23 mouse cellular contexts compared by ENCODE assay signal in the genomic region with DNA sequence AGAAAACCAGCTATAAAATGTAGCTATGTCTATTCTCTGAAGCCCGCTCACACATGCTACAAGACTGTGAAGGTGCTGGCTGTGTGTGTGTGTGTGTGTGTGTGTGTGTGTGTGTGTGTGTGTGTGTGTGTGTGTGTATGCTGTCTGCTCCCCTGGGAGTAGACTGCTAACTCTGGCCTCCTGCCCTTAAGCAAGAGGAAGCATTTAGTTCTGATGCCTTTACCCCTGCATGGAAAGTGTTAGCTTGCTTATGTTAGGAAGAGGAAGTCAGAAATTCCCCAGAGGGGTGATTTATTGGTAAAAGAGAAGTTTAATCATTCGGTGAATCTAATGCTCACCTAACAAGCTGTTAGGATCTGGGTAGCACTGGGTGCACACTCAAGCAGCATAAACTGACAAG. TPM values are rescaled to one million over a fixed set of nuclear protein-coding genes. Genes with fewer than 3 reads are reported as not detected.
A peak's percentile ranks its signal among the peaks of the same experiment; 100 is the strongest.
DNase-seq lines count a peak whose midpoint lies in the region; ATAC-seq and TF ChIP-seq lines count a peak whose summit lies in the region.
"Had no signal": no experiment of that assay in that cellular context is flagged by ENCODE, and none has a peak within 500 bp of the region (broad histone marks: within the 10 kb centered on the region; RNA-seq: fewer than 3 reads in every experiment).

No protein-coding gene starts in this region.

- H3K4me3 ChIP-seq in heart, embryonic 10.5 days, result no peak overlapping the region
- no peak overlapping the region for H3K4me3 ChIP-seq in heart, adult 2 months
- H3K4me3 ChIP-seq in CH12.LX (replicated peaks in 1 of 3; ENCODE audit: low read depth in 2 of 3, low read length in 2 of 3, poor library complexity in 1 of 3), result no peak overlapping the region
- no peak overlapping the region for H3K4me3 ChIP-seq in liver, embryonic 12.5 days
- H3K4me3 ChIP-seq in hindbrain, embryonic 12.5 days, result no peak overlapping the region
- no peak overlapping the region for H3K4me3 ChIP-seq in intestine, embryonic 15.5 days (replicated peaks)
- H3K4me3 ChIP-seq: forebrain, embryonic 13.5 days; hindbrain, embryonic 10.5 days; midbrain, embryonic 12.5 days; myocyte; stomach, embryonic 15.5 days had no signal

- no peak for TF ChIP-seq RAD21 in CH12.LX (IDR thresholded peaks at IDR 0.05; ENCODE audit: low read depth, low read length)

- H3K36me3 ChIP-seq in heart, embryonic 10.5 days, result no peaks in the 10 kb centered on the region
- H3K36me3 ChIP-seq in heart, adult 2 months (ENCODE audit: control insufficient read depth, insufficient read depth, low read length), result no peaks in the 10 kb centered on the region
- H3K36me3 ChIP-seq in CH12.LX (replicated peaks in 1 of 2; ENCODE audit: control insufficient read depth in 1 of 2, insufficient read depth in 1 of 2, low read length in 1 of 2), result no peaks in the 10 kb centered on the region
- H3K36me3 ChIP-seq in liver, embryonic 12.5 days, result no peaks in the 10 kb centered on the region
- H3K36me3 ChIP-seq in hindbrain, embryonic 12.5 days, result no peaks in the 10 kb centered on the region
- H3K36me3 ChIP-seq in intestine, embryonic 15.5 days, result no peaks in the 10 kb centered on the region
- H3K36me3 ChIP-seq: hindbrain, embryonic 10.5 days; midbrain, embryonic 12.5 days; stomach, embryonic 15.5 days had no signal

- peak overlapping the region; percentile 50; the same call in 1 of the 2 replicates for H3K4me2 ChIP-seq in CH12.LX (ENCODE audit: insufficient read depth, low read depth, poor library complexity, severe bottlenecking)
- H3K4me2 ChIP-seq in liver, embryonic 12.5 days, result peak overlapping the region; percentile 21; the same call in 1 of the 2 replicates
- no peak overlapping the region for H3K4me2 ChIP-seq in hindbrain, embryonic 12.5 days (replicated peaks)
- H3K4me2 ChIP-seq in intestine, embryonic 15.5 days (replicated peaks), result no peak overlapping the region
- H3K4me2 ChIP-seq: forebrain, embryonic 13.5 days; midbrain, embryonic 12.5 days; stomach, embryonic 15.5 days had no signal

- peak overlapping the region; percentile 36; the same call in 1 of the 2 replicates for H3K27ac ChIP-seq in heart, embryonic 10.5 days
- H3K27ac ChIP-seq in heart, adult 2 months, result no peak overlapping the region
- no peak overlapping the region for H3K27ac ChIP-seq in CH12.LX (ENCODE audit: insufficient read depth, low read depth)
- H3K27ac ChIP-seq in liver, embryonic 12.5 days, result peak overlapping the region; percentile 99
- H3K27ac ChIP-seq in hindbrain, embryonic 12.5 days, result no peak overlapping the region
- H3K27ac ChIP-seq in intestine, embryonic 15.5 days, result no peak overlapping the region
- H3K27ac ChIP-seq: forebrain, embryonic 13.5 days; hindbrain, embryonic 10.5 days; midbrain, embryonic 12.5 days; stomach, embryonic 15.5 days had no signal

- no peaks in the 10 kb centered on the region for H3K27me3 ChIP-seq in heart, embryonic 10.5 days (ENCODE audit: insufficient read depth, poor library complexity, severe bottlenecking)
- H3K27me3 ChIP-seq in heart, adult 2 months (ENCODE audit: control insufficient read depth, insufficient read depth, low read length), result no peaks in the 10 kb centered on the region
- H3K27me3 ChIP-seq in CH12.LX (replicated peaks), result no peaks in the 10 kb centered on the region
- no peaks in the 10 kb centered on the region for H3K27me3 ChIP-seq in liver, embryonic 12.5 days (replicated peaks)
- 0 out of 2 replicates have a peak, but pooled peaks cover 2% of the 10 kb centered on the region for H3K27me3 ChIP-seq in hindbrain, embryonic 12.5 days
- H3K27me3 ChIP-seq in intestine, embryonic 15.5 days (replicated peaks), result no peaks in the 10 kb centered on the region
- H3K27me3 ChIP-seq: forebrain, embryonic 13.5 days; midbrain, embryonic 12.5 days; Patski; stomach, embryonic 15.5 days had no signal

- H3K79me2 ChIP-seq in heart, adult 2 months (replicated peaks; ENCODE audit: control insufficient read depth, insufficient read depth, low read length), result no peaks in the 10 kb centered on the region
- no peaks in the 10 kb centered on the region for H3K79me2 ChIP-seq in CH12.LX (replicated peaks; ENCODE audit: control insufficient read depth, extremely low read depth, insufficient read depth, poor library complexity, severe bottlenecking)

- dilution Hi-C loops in CH12.LX (cut with MboI; ENCODE audit: extremely low pct_ligation_motif_present, extremely low pct_unique_long_range_greater_than_20kb, low sequenced_read_pairs), result no loop called here

- intact Hi-C loops in heart, adult 2 months (cut with DNase I), result loop anchor here (10.0 kb wide), 1 partner anchor 215 kb away; no protein-coding TSS in a partner anchor

- no peak for TF ChIP-seq CTCF in heart, adult 2 months (IDR thresholded peaks at IDR 0.05)
- TF ChIP-seq CTCF in CH12.LX (conservative IDR thresholded peaks at IDR 0.05 in 1 of 2, IDR thresholded peaks at IDR 0.05 in 1 of 2; ENCODE audit: low read depth in 2 of 2, low read length in 2 of 2), result no peak

- WGBS in heart, embryonic 10.5 days, result 66% methylated on average over 2 of the region's 2 CpGs
- 58% methylated on average over 2 of the region's 2 CpGs for WGBS in heart, adult 2 months
- 48% methylated on average over 2 of the region's 2 CpGs for WGBS in liver, embryonic 12.5 days (ENCODE audit: insufficient replicate concordance)
- WGBS in hindbrain, embryonic 12.5 days, result 80% methylated on average over 2 of the region's 2 CpGs
- 65% methylated on average over 2 of the region's 2 CpGs for WGBS in intestine, embryonic 15.5 days

- in situ Hi-C loops in CH12.LX (cut with MboI; ENCODE audit: low pct_ligation_motif_present, low pct_unique_long_range_greater_than_20kb, low sequenced_read_pairs), result loop anchor here (25.0 kb wide), 1 partner anchor 182 kb away; no protein-coding TSS in a partner anchor

- TF ChIP-seq EP300 in heart, adult 2 months (IDR thresholded peaks at IDR 0.05; ENCODE audit: insufficient read depth, low read depth, low read length), result no peak
- TF ChIP-seq EP300 in CH12.LX (IDR thresholded peaks at IDR 0.05; ENCODE audit: low read length), result peak; percentile 88

- no peak for DNase-seq in heart, embryonic 10.5 days (ENCODE audit: low spot score)
- DNase-seq in heart, adult 2 months, result no peak
- DNase-seq in CH12.LX (ENCODE audit: extremely low read depth), result peak; percentile 90
- no peak for DNase-seq in urinary bladder, postnatal 10 days (ENCODE audit: low spot score)
- DNase-seq: adrenal gland, postnatal 36 days; cerebellum, adult 9-10 months; kidney, adult 9 months; kidney, postnatal 4 days; lung, postnatal 14 days; retina, postnatal 1 day; right cerebral cortex, postnatal 4 days; thymus, adult 2 months had no signal

- no peak for TF ChIP-seq POLR2A in heart, adult 2 months (IDR thresholded peaks at IDR 0.05; ENCODE audit: insufficient read depth, low read depth, low read length)
- no peak for TF ChIP-seq POLR2A in CH12.LX (IDR thresholded peaks at IDR 0.05; ENCODE audit: low read depth, low read length)

- no peaks in the 10 kb centered on the region for H3K9me3 ChIP-seq in heart, embryonic 10.5 days
- H3K9me3 ChIP-seq in CH12.LX (replicated peaks; ENCODE audit: low read length), result no peaks in the 10 kb centered on the region
- no peaks in the 10 kb centered on the region for H3K9me3 ChIP-seq in liver, embryonic 12.5 days (replicated peaks)
- no peaks in the 10 kb centered on the region for H3K9me3 ChIP-seq in hindbrain, embryonic 12.5 days (replicated peaks)
- no peaks in the 10 kb centered on the region for H3K9me3 ChIP-seq in intestine, embryonic 15.5 days
- H3K9me3 ChIP-seq: forebrain, embryonic 13.5 days; hindbrain, embryonic 10.5 days; midbrain, embryonic 12.5 days; stomach, embryonic 15.5 days had no signal

- ATAC-seq in liver, embryonic 12.5 days, result no peak
- ATAC-seq in monocyte, adult 5-6 weeks (replicated peaks; ENCODE audit: insufficient number of reproducible peaks, low FRiP score, low TSS enrichment, poor library complexity, severe bottlenecking), result peak; percentile 56
- ATAC-seq in hindbrain, embryonic 12.5 days (ENCODE audit: low FRiP score), result no peak
- no peak for ATAC-seq in intestine, embryonic 15.5 days
- ATAC-seq: activated CD4-positive, CD25-positive, alpha-beta regulatory T cell, adult 4 months; forebrain, embryonic 13.5 days; Patski had no signal

- no peak overlapping the region for H3K9ac ChIP-seq in heart, adult 2 months (ENCODE audit: low read depth, low read length)
- no peak overlapping the region for H3K9ac ChIP-seq in CH12.LX (ENCODE audit: insufficient read depth, low read depth)
- H3K9ac ChIP-seq in liver, embryonic 12.5 days, result peak overlapping the region; percentile 61
- no peak overlapping the region for H3K9ac ChIP-seq in hindbrain, embryonic 12.5 days
- no peak overlapping the region for H3K9ac ChIP-seq in intestine, embryonic 15.5 days
- H3K9ac ChIP-seq: forebrain, embryonic 13.5 days; midbrain, embryonic 12.5 days; stomach, embryonic 15.5 days had no signal

- peaks cover 8% of the 10 kb centered on the region; the same call in 1 of the 2 replicates for H3K4me1 ChIP-seq in heart, embryonic 10.5 days
- H3K4me1 ChIP-seq in heart, adult 2 months (ENCODE audit: control insufficient read depth, insufficient read depth, low read length), result no peaks in the 10 kb centered on the region
- H3K4me1 ChIP-seq in CH12.LX (ENCODE audit: control insufficient read depth in 1 of 2, insufficient read depth in 2 of 2), result peaks cover 13 to 41% of the 10 kb centered on the region in 2 experiments
- peaks cover 83% of the 10 kb centered on the region for H3K4me1 ChIP-seq in liver, embryonic 12.5 days
- H3K4me1 ChIP-seq in hindbrain, embryonic 12.5 days, result no peaks in the 10 kb centered on the region
- no peaks in the 10 kb centered on the region for H3K4me1 ChIP-seq in intestine, embryonic 15.5 days (replicated peaks)
- H3K4me1 ChIP-seq: forebrain, embryonic 13.5 days; hindbrain, embryonic 10.5 days; midbrain, embryonic 12.5 days; stomach, embryonic 15.5 days had no signal

RNA-seq across cellular contexts. Expression of a gene that starts 5.8 kb away (rescaled TPM):
- polyA plus RNA-seq in heart, embryonic 10.5 days (2016; fragmentation: Nextera tagmentation; extraction: Ambion mirVana), result 213 and 240 TPM in 2 replicates
- 1 to 10 TPM; 6.8 to 7.8 TPM for total RNA-seq in heart, adult 2 months (2021)
- polyA plus RNA-seq in heart, adult 2 months (2012; rRNA removed), result 12.3 and 24.3 TPM in 2 replicates
- total RNA-seq in CH12.LX (2012; rRNA removed) (not detected in 2 replicates), CH12.LX (2014; rRNA removed) (0.16 TPM in 1 of 2 replicates, not detected in the other)
- polyA plus RNA-seq in CH12.LX (2012; ENCODE audit: insufficient read length, low read depth), result not detected in 2 replicates
- 2,168 and 2,210 TPM in 2 replicates for polyA plus RNA-seq in liver, embryonic 12.5 days (2016; fragmentation: Nextera tagmentation; extraction: Ambion mirVana)
- 64.7 to 78.1 TPM (median 74.3 TPM) in 3 replicates for total RNA-seq in monocyte, adult 5-6 weeks (2017)
- polyA plus RNA-seq in hindbrain, embryonic 12.5 days (2016; fragmentation: Nextera tagmentation; extraction: Ambion mirVana), result 62.0 and 77.2 TPM in 2 replicates
- polyA plus RNA-seq in intestine, embryonic 15.5 days (2015; fragmentation: Nextera tagmentation; extraction: Ambion mirVana), result 56.2 and 69.8 TPM in 2 replicates

RNA-seq across cellular contexts. Expression of a gene that starts 17.0 kb away (rescaled TPM):
- polyA plus RNA-seq in heart, embryonic 10.5 days (2016; fragmentation: Nextera tagmentation; extraction: Ambion mirVana), result 11.1 and 12.2 TPM in 2 replicates
- total RNA-seq in heart, adult 2 months (2021), result 10 to 100 TPM; 34.4 to 82.7 TPM
- polyA plus RNA-seq in heart, adult 2 months (2012; rRNA removed), result 114 and 259 TPM in 2 replicates
- not detected in 2 replicates for total RNA-seq in CH12.LX (2012; rRNA removed)
- 0.31 and 0.97 TPM in 2 replicates for total RNA-seq in CH12.LX (2014; rRNA removed)
- 0.27 and 0.72 TPM in 2 replicates for polyA plus RNA-seq in CH12.LX (2012; ENCODE audit: insufficient read length, low read depth)
- 8.2 and 8.5 TPM in 2 replicates for polyA plus RNA-seq in liver, embryonic 12.5 days (2016; fragmentation: Nextera tagmentation; extraction: Ambion mirVana)
- total RNA-seq in monocyte, adult 5-6 weeks (2017), result not detected in 3 replicates
- polyA plus RNA-seq in hindbrain, embryonic 12.5 days (2016; fragmentation: Nextera tagmentation; extraction: Ambion mirVana), result 3.7 and 5.8 TPM in 2 replicates
- 3.8 and 4.6 TPM in 2 replicates for polyA plus RNA-seq in intestine, embryonic 15.5 days (2015; fragmentation: Nextera tagmentation; extraction: Ambion mirVana)

Comparison
In these comparisons a context has a peak if more than half of its experiments do, and no peak if none do; other contexts are left out.
1. H3K27ac ChIP-seq: peak in heart, embryonic 10.5 days (single experiment) and liver, embryonic 12.5 days (single experiment); none in heart, adult 2 months (single experiment), CH12.LX (single experiment), hindbrain, embryonic 12.5 days (single experiment) and intestine, embryonic 15.5 days (single experiment).
2. H3K4me2 ChIP-seq: peak in CH12.LX (single experiment) and liver, embryonic 12.5 days (single experiment); none in hindbrain, embryonic 12.5 days (single experiment) and intestine, embryonic 15.5 days (single experiment).
3. RNA of a gene that starts 5.8 kb away (polyA plus RNA-seq): 2,168 to 2,210 TPM in liver, embryonic 12.5 days, 213 to 240 TPM in heart, embryonic 10.5 days, 62.0 to 77.2 TPM in hindbrain, embryonic 12.5 days, 56.2 to 69.8 TPM in intestine, embryonic 15.5 days and 12.3 to 24.3 TPM in heart, adult 2 months; not detected in CH12.LX; every median in the first group is over 10 times any median in the second.